ENCODE assay signal across 8 mouse cellular contexts in genomic region chr13:29854876-29855275, GRCm38 (mm10). TPM values are rescaled to one million over a fixed set of nuclear protein-coding genes. Genes with fewer than 3 reads are reported as not detected.
DNase-seq lines count a peak whose midpoint lies in the region; ATAC-seq and TF ChIP-seq lines count a peak whose summit lies in the region.

No protein-coding gene starts in this region.

- intact Hi-C loops in left cerebral cortex, adult 2 months (cut with DNase I) = loop anchor here (1.0 kb wide), 1 partner anchor 230 kb away; no protein-coding TSS in a partner anchor
- intact Hi-C loops in left cerebral cortex, postnatal 10 days (cut with DNase I) = loop anchor here (5.0 to 10.0 kb wide), 3 partner anchors 232 to 680 kb away; no protein-coding TSS in a partner anchor
- intact Hi-C loops in gastrocnemius, postnatal 36 days (cut with DNase I) = loop anchor here (1.0 to 5.0 kb wide), 3 partner anchors 132 to 397 kb away; partner anchors contain the start of gene E2f3

- H3K36me3 ChIP-seq in embryonic facial prominence, embryonic 13.5 days = peaks cover 12% of the 10 kb centered on the region
- H3K36me3 ChIP-seq in limb, embryonic 10.5 days = peaks cover 30% of the 10 kb centered on the region
- no peaks in the 10 kb centered on the region for H3K36me3 ChIP-seq in neural tube, embryonic 14.5 days (ENCODE audit: control insufficient read depth, insufficient read depth, low read length)

- peak overlapping the region; percentile 85 for H3K9ac ChIP-seq in embryonic facial prominence, embryonic 13.5 days
- peak overlapping the region; percentile 68 for H3K9ac ChIP-seq in neural tube, embryonic 14.5 days (replicated peaks; ENCODE audit: low read depth, low read length)

- no peak for DNase-seq in left cerebral cortex, adult 2 months (ENCODE audit: extremely low spot score in 1 of 2, low spot score in 2 of 2)
- DNase-seq in left cerebral cortex, postnatal 10 days (ENCODE audit: extremely low spot score in 1 of 2, low spot score in 2 of 2) = no peak
- DNase-seq in limb, embryonic 10.5 days (ENCODE audit: low spot score) = no peak
- no peak for DNase-seq in urinary bladder, postnatal 25 days (ENCODE audit: low spot score)
- DNase-seq in right cerebral cortex, postnatal 10 days (ENCODE audit: low spot score in 2 of 2) = no peak
- no peak for DNase-seq in gastrocnemius, postnatal 36 days

- peak overlapping the region; percentile 66 for H3K4me3 ChIP-seq in left cerebral cortex, adult 2 months
- peak overlapping the region; percentile 88 for H3K4me3 ChIP-seq in embryonic facial prominence, embryonic 13.5 days
- peak overlapping the region; percentile 87 for H3K4me3 ChIP-seq in limb, embryonic 10.5 days
- peak overlapping the region; percentile 73 for H3K4me3 ChIP-seq in neural tube, embryonic 14.5 days (ENCODE audit: low read depth, low read length)

- 3% methylated on average over 5 of the region's 5 CpGs for WGBS in embryonic facial prominence, embryonic 13.5 days
- WGBS in limb, embryonic 10.5 days = under 1% methylated on average over 5 of the region's 5 CpGs
- WGBS in neural tube, embryonic 14.5 days = 4% methylated on average over 5 of the region's 5 CpGs

- H3K4me1 ChIP-seq in embryonic facial prominence, embryonic 13.5 days = peaks cover 9% of the 10 kb centered on the region
- H3K4me1 ChIP-seq in limb, embryonic 10.5 days = peaks cover 10% of the 10 kb centered on the region; the same call in 1 of the 2 replicates
- peaks cover 3% of the 10 kb centered on the region; the same call in 1 of the 2 replicates for H3K4me1 ChIP-seq in neural tube, embryonic 14.5 days (ENCODE audit: control insufficient read depth, insufficient read depth, low read length)

- no peak for ATAC-seq in embryonic facial prominence, embryonic 13.5 days (ENCODE audit: insufficient number of reproducible peaks, insufficient read depth, low FRiP score, low TSS enrichment, low read depth)
- no peak for ATAC-seq in neural tube, embryonic 14.5 days (ENCODE audit: low read depth)

- TF ChIP-seq CTCF in left cerebral cortex, adult 2 months (IDR thresholded peaks at IDR 0.05) = no peak

- H3K27me3 ChIP-seq in embryonic facial prominence, embryonic 13.5 days = no peaks in the 10 kb centered on the region
- H3K27me3 ChIP-seq in limb, embryonic 10.5 days (ENCODE audit: low read depth, poor library complexity, severe bottlenecking) = no peaks in the 10 kb centered on the region
- no peaks in the 10 kb centered on the region for H3K27me3 ChIP-seq in neural tube, embryonic 14.5 days (ENCODE audit: control insufficient read depth, insufficient read depth, low read length)

- no peaks in the 10 kb centered on the region for H3K9me3 ChIP-seq in embryonic facial prominence, embryonic 13.5 days
- no peaks in the 10 kb centered on the region for H3K9me3 ChIP-seq in limb, embryonic 10.5 days (replicated peaks)
- H3K9me3 ChIP-seq in neural tube, embryonic 14.5 days (ENCODE audit: control insufficient read depth, low read length) = no peaks in the 10 kb centered on the region

- peak overlapping the region; percentile 61 for H3K4me2 ChIP-seq in embryonic facial prominence, embryonic 13.5 days
- peak overlapping the region; percentile 71 for H3K4me2 ChIP-seq in neural tube, embryonic 14.5 days (ENCODE audit: low read depth, low read length)

- H3K27ac ChIP-seq in left cerebral cortex, adult 2 months = peak overlapping the region; percentile 84
- peak overlapping the region; percentile 90 for H3K27ac ChIP-seq in embryonic facial prominence, embryonic 13.5 days
- H3K27ac ChIP-seq in limb, embryonic 10.5 days = peak overlapping the region; percentile 91
- H3K27ac ChIP-seq in neural tube, embryonic 14.5 days (ENCODE audit: low read depth, low read length) = peak overlapping the region; percentile 55; the same call in 1 of the 2 replicates

RNA-seq across cellular contexts. Expression of gene Cdkal1, which starts 0.6 kb away (rescaled TPM):
- 10 to 100 TPM; 23.2 to 23.8 TPM for total RNA-seq in left cerebral cortex, adult 2 months (2021)
- total RNA-seq in left cerebral cortex, postnatal 10 days (2021) = 10 to 100 TPM; 17.8 to 18.5 TPM
- polyA plus RNA-seq in embryonic facial prominence, embryonic 13.5 days (2015; fragmentation: Nextera tagmentation; extraction: Ambion mirVana) = 34.0 and 37.7 TPM in 2 replicates
- polyA plus RNA-seq in limb, embryonic 10.5 days (2016; fragmentation: Nextera tagmentation; extraction: Ambion mirVana) = 33.3 and 34.8 TPM in 2 replicates
- polyA plus RNA-seq in neural tube, embryonic 14.5 days (2014; fragmentation: Nextera tagmentation; extraction: Ambion mirVana) = 21.1 and 24.0 TPM in 2 replicates
- total RNA-seq in gastrocnemius, postnatal 36 days (2021) = 10 to 100 TPM; 29.1 to 31.3 TPM
